Mouse (Mus musculus): Measurements from ENCODE around the gene Timm8a1.

Gene Timm8a1

DNA sequence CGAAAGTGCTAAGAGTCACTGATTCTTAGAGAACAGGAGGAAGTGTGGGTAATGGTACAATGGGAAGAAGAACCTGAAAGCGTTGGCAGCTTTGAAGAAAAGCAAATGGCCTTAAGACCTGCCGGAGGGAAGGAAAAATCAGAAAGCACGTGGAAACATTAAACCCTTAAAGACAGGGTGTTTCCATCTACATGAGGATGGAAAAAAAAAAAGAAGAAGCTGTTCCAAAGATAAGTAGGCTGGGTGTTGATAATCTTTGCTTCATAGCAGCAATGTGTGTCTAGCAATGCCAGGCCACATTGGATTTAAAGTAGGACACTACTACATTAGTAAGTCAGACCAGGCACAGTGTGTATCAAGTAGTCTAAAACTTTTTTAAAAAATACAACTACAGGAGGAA, 16.4 kb downstream of the Timm8a1 start:
- no peak for DNase-seq (ENCODE audit: low read depth)

DNA sequence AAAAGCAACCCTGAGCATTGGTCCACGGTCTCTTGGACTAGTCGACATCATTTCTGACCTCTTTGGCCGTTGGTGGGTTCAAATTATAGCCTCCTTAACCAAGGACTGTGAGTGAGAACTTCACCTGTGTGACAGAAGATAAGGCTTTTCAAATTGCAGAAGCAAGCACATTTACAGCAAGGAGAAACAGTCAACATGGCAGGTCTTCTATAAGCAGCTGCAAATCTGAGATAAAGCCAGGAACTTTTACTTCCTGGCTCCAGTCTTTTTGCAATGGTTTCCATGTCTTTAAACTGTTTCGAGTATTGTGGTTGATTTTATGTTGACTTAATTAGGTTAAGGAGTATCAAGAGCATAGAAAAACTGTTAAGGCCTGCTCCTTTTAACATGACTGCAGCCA, 17.9 kb downstream of the Timm8a1 start:
- no peak for DNase-seq (ENCODE audit: low read depth)

DNA sequence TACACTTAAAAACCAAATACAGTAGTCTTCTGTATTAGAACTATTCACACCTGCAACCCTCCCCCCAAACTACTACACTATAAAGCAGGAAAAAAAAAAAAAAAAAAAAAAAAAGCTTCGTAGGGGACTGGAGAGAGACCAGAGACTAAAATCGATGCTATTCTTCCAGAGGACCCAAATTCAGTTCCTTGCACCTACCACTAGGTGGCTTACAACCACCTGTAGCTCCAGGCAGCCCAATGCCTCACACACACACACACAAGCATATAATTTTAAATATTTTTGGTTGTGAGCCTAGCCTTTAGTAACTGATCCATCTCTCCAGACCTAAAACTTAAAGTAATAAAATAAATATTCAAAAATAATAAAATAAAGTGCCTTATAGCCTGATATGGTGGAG, 32.2 kb downstream of the Timm8a1 start:
- peak; percentile 5 for DNase-seq (ENCODE audit: low read depth)

DNA sequence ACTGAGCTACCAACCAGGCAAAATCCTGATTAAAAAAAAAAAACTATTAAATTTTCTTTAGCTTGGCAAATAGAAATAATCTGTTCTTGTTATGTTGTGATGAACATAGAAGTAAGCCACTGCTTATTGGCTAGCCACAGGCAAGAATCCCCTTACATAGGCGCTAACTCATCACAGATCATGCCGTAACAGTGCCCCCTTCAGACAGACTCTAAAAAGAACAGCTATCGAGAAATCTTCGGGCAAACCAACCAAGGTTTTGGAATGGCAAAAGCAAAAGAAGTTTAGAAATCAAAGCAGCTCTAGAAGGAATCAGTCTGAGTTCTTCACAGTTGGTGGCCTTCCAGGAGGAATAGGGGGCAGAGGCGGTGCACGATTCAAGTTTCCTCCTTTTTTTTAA, 33.7 kb downstream of the Timm8a1 start:
- no peak for DNase-seq (ENCODE audit: low read depth)

DNA sequence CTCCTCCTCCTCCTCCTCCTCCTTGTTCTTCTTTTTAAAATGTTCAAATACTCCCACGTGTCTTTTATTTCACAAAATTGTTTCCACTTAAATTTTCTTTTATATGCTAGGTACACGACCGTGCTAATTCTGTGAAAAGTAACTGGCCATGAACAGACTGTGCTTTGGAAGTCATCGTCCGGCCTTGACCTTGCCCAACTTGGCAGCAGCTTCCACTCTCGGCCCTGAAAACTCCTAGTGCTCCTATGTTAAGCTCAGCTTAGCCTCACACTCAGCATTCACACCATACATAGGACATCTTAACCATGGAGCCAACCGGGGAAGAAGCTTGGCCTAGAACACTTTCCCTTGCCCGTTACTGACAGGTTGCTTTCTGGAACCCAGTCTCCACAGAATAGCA, 41.0 kb downstream of the Timm8a1 start:
- DNase-seq (ENCODE audit: low read depth) = no peak

Measured in NIH3T3 (cell line).